Mouse (Mus musculus): ENCODE data around the gene Slc18a2.

DNA sequence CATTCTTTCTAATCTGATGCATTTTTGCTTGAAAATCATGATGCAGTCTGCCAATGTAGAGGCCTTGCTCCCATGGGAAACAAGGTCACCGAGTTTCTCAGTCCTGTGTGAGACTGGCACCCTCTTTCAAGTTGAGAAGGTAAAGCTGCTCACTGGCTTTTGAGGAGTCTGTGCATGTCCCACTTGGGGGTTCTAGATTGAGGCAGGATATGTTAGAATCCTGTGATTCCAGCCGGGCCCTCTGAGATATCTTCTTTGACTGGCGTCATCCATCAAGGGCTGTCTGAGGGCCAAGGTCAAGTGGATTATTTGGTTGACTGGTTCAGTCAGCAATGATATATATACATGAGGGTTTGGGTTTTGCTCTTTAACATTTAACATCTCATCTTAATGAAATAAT is 21.3 kb downstream of the Slc18a2 start:
- TF ChIP-seq POLR2A (IDR thresholded peaks at IDR 0.05; ENCODE audit: borderline replicate concordance, extremely low read depth, low read depth, low read length) (no peak), CTCF (IDR thresholded peaks at IDR 0.05; ENCODE audit: insufficient read depth, low read length) (no peak)
